Mouse (Mus musculus) spleen, postnatal 4 days (tissue): Measurements from ENCODE around the gene Zfp62.
"Not testable (repeated sequence)": the region's sequence is repeated elsewhere in the genome, so short reads cannot be mapped to it uniquely, and the experiment has no call there.

ENCODE experiments used
- DNase-seq, 2 experiments: peaks; one replicate each; pipeline ENCODE4 v3.0.0; 2022; ENCODE audit warnings: low spot score in 2 of 2

Gene Zfp62

GRCm38 (mm10) chr11:49203129-49203768 lies at the start of gene Zfp62:
Gene Zfp62 (plus strand): TSS chr11:49203292.
- DNase-seq, result peak; percentile 93 to 97

- DNase-seq, result no peak
Measured at GRCm38 (mm10) chr11:49154077-49154476, 49.0 kb upstream of the Zfp62 start, which contains the start of gene Olfr1394. Gene Olfr1394 (plus strand): TSS chr11:49154377.

- DNase-seq, result no peak
Measured at GRCm38 (mm10) chr11:49156821-49157814, 46.0 kb upstream of the Zfp62 start.

- no peak for DNase-seq
Measured at GRCm38 (mm10) chr11:49168839-49169611, 34.1 kb upstream of the Zfp62 start.

GRCm38 (mm10) chr11:49170576-49170975 lies 32.5 kb upstream of the Zfp62 start:
- no peak for DNase-seq

- no peak for DNase-seq
Measured at GRCm38 (mm10) chr11:49175345-49175744, 27.7 kb upstream of the Zfp62 start.

GRCm38 (mm10) chr11:49176047-49176779 lies 26.9 kb upstream of the Zfp62 start:
- not testable (repeated sequence) for DNase-seq

GRCm38 (mm10) chr11:49183172-49183571 lies 19.9 kb upstream of the Zfp62 start:
- no peak for DNase-seq

- DNase-seq, result no peak
Measured at GRCm38 (mm10) chr11:49186452-49186851, 16.6 kb upstream of the Zfp62 start.

- no peak for DNase-seq
Measured at GRCm38 (mm10) chr11:49186955-49187488, 16.1 kb upstream of the Zfp62 start, which contains the start of gene Btnl9. Gene Btnl9 (minus strand): TSS chr11:49187159.

- DNase-seq, result no peak
Measured at GRCm38 (mm10) chr11:49187701-49188100, 15.4 kb upstream of the Zfp62 start.

- peak; percentile 56 to 80 for DNase-seq
Measured at GRCm38 (mm10) chr11:49189737-49190136, 13.4 kb upstream of the Zfp62 start.

- DNase-seq, result no peak
Measured at GRCm38 (mm10) chr11:49191083-49191482, 12.0 kb upstream of the Zfp62 start.

- not testable (repeated sequence) for DNase-seq
Measured at GRCm38 (mm10) chr11:49194771-49195170, 8.3 kb upstream of the Zfp62 start.

GRCm38 (mm10) chr11:49195819-49196322 lies 7.2 kb upstream of the Zfp62 start:
- DNase-seq, result no peak

GRCm38 (mm10) chr11:49200666-49201065 lies 2.4 kb upstream of the Zfp62 start:
- DNase-seq, result no peak

- no peak for DNase-seq
Measured at GRCm38 (mm10) chr11:49201142-49201541, 1.9 kb upstream of the Zfp62 start.

- DNase-seq, result no peak
Measured at GRCm38 (mm10) chr11:49202071-49202470, 1.0 kb upstream of the Zfp62 start.

GRCm38 (mm10) chr11:49202523-49203061 lies 500 bp upstream of the Zfp62 start:
- DNase-seq, result peak; percentile 19 to 67

- peak in 1 of 2 experiments; percentile 39 for DNase-seq
Measured at GRCm38 (mm10) chr11:49203771-49204497, 842 bp downstream of the Zfp62 start.
